In genomic region chr15:89074613-89075477, GRCm38 (mm10) we compare ENCODE assay signal across 8 mouse cellular contexts. TPM values are rescaled to one million over a fixed set of nuclear protein-coding genes. Genes with fewer than 3 reads are reported as not detected.
DNase-seq lines count a peak whose midpoint lies in the region; ATAC-seq and TF ChIP-seq lines count a peak whose summit lies in the region.

TSS of gene Trabd (plus strand) at chr15:89075124.

- no peaks in the 10 kb centered on the region for H3K36me3 ChIP-seq in ES-Bruce4 (ENCODE audit: control insufficient read depth, insufficient read depth, low read length, poor library complexity, severe bottlenecking)
- H3K36me3 ChIP-seq in embryonic facial prominence, embryonic 15.5 days, result no peaks in the 10 kb centered on the region
- H3K36me3 ChIP-seq in heart, embryonic 16.5 days (ENCODE audit: control insufficient read depth, insufficient read depth), result no peaks in the 10 kb centered on the region
- peaks cover 2% of the 10 kb centered on the region; the same call in 1 of the 2 replicates for H3K36me3 ChIP-seq in midbrain, embryonic 15.5 days (replicated peaks)

- DNase-seq in cerebellum, postnatal 10 days, result no peak
- DNase-seq in layer of hippocampus, postnatal 36 days, result no peak
- no peak for DNase-seq in right cerebral cortex, adult 18-20 months

- WGBS in embryonic facial prominence, embryonic 15.5 days, result 22% methylated on average over 11 of the region's 11 CpGs
- 13% methylated on average over 11 of the region's 11 CpGs for WGBS in heart, embryonic 16.5 days
- 21% methylated on average over 11 of the region's 11 CpGs for WGBS in midbrain, embryonic 15.5 days

- no peak within 1 kb of the TSS for H3K27ac ChIP-seq in ES-Bruce4 (ENCODE audit: insufficient read depth, low read length)
- H3K27ac ChIP-seq in embryonic facial prominence, embryonic 15.5 days (replicated peaks), result peak within 1 kb of the TSS; percentile 88
- H3K27ac ChIP-seq in heart, embryonic 16.5 days (ENCODE audit: low read length), result peak within 1 kb of the TSS; percentile 97
- H3K27ac ChIP-seq in midbrain, embryonic 15.5 days, result peak within 1 kb of the TSS; percentile 90

- TF ChIP-seq CTCF in ES-Bruce4 (IDR thresholded peaks at IDR 0.05; ENCODE audit: low read depth, low read length), result no peak

- no peaks in the 10 kb centered on the region for H3K27me3 ChIP-seq in ES-Bruce4 (ENCODE audit: control insufficient read depth, insufficient read depth, low read length, poor library complexity, severe bottlenecking)
- peaks cover 2% of the 10 kb centered on the region; the same call in 1 of the 2 replicates for H3K27me3 ChIP-seq in embryonic facial prominence, embryonic 15.5 days
- H3K27me3 ChIP-seq in heart, embryonic 16.5 days (ENCODE audit: control insufficient read depth, insufficient read depth, low read length), result 0 out of 2 replicates have a peak, but pooled peaks cover under 1% of the 10 kb centered on the region
- no peaks in the 10 kb centered on the region; the same call in 1 of the 2 replicates for H3K27me3 ChIP-seq in midbrain, embryonic 15.5 days (replicated peaks)

- no peak for TF ChIP-seq EP300 in ES-Bruce4 (IDR thresholded peaks at IDR 0.05; ENCODE audit: insufficient read depth, low read depth, low read length)

- H3K4me1 ChIP-seq in ES-Bruce4 (ENCODE audit: control insufficient read depth, insufficient read depth, low read length), result no peaks in the 10 kb centered on the region
- peaks cover 40% of the 10 kb centered on the region for H3K4me1 ChIP-seq in embryonic facial prominence, embryonic 15.5 days
- H3K4me1 ChIP-seq in heart, embryonic 16.5 days (ENCODE audit: control insufficient read depth, insufficient read depth, low read length), result peaks cover 42% of the 10 kb centered on the region
- peaks cover 37% of the 10 kb centered on the region for H3K4me1 ChIP-seq in midbrain, embryonic 15.5 days

- H3K4me2 ChIP-seq in embryonic facial prominence, embryonic 15.5 days (replicated peaks), result peak within 1 kb of the TSS; percentile 89
- peak within 1 kb of the TSS; percentile 91 for H3K4me2 ChIP-seq in heart, embryonic 16.5 days (ENCODE audit: low read depth, low read length)
- H3K4me2 ChIP-seq in midbrain, embryonic 15.5 days, result peak within 1 kb of the TSS; percentile 88

- peak within 1 kb of the TSS; percentile 86 for H3K4me3 ChIP-seq in ES-Bruce4 (ENCODE audit: low read depth, low read length)
- H3K4me3 ChIP-seq in embryonic facial prominence, embryonic 15.5 days (replicated peaks), result peak within 1 kb of the TSS; percentile 78
- H3K4me3 ChIP-seq in heart, embryonic 16.5 days (ENCODE audit: low read length), result peak within 1 kb of the TSS; percentile 80
- peak within 1 kb of the TSS; percentile 78 for H3K4me3 ChIP-seq in midbrain, embryonic 15.5 days

- peak within 1 kb of the TSS; percentile 97 for H3K9ac ChIP-seq in ES-Bruce4 (ENCODE audit: low read depth, poor library complexity, severe bottlenecking)
- peak within 1 kb of the TSS; percentile 93 for H3K9ac ChIP-seq in embryonic facial prominence, embryonic 15.5 days
- peak within 1 kb of the TSS; percentile 93 for H3K9ac ChIP-seq in heart, embryonic 16.5 days (ENCODE audit: low read length)
- peak within 1 kb of the TSS; percentile 91 for H3K9ac ChIP-seq in midbrain, embryonic 15.5 days

- H3K9me3 ChIP-seq in ES-Bruce4 (replicated peaks; ENCODE audit: control insufficient read depth, insufficient read depth, low read length, poor library complexity, severe bottlenecking), result no peaks in the 10 kb centered on the region
- H3K9me3 ChIP-seq in embryonic facial prominence, embryonic 15.5 days (replicated peaks), result no peaks in the 10 kb centered on the region
- H3K9me3 ChIP-seq in heart, embryonic 16.5 days (replicated peaks; ENCODE audit: control insufficient read depth, low read length), result no peaks in the 10 kb centered on the region
- no peaks in the 10 kb centered on the region for H3K9me3 ChIP-seq in midbrain, embryonic 15.5 days

- TF ChIP-seq POLR2A in ES-Bruce4 (IDR thresholded peaks at IDR 0.05; ENCODE audit: insufficient read depth, low read length), result no peak

- peak; percentile 5; the same call in 1 of the 2 replicates for ATAC-seq in cerebellum, adult (ENCODE audit: insufficient number of reproducible peaks, low FRiP score, low TSS enrichment)
- ATAC-seq in embryonic facial prominence, embryonic 15.5 days (ENCODE audit: insufficient number of reproducible peaks, low FRiP score, low TSS enrichment, low read depth), result no peak
- ATAC-seq in heart, embryonic 16.5 days (replicated peaks; ENCODE audit: extremely low read depth, insufficient read depth, low FRiP score), result no peak; the same call in 1 of the 2 replicates
- peak; percentile 55 for ATAC-seq in midbrain, embryonic 15.5 days (replicated peaks)

RNA-seq across cellular contexts. Expression of gene Trabd, which starts in this region (rescaled TPM):
- 19.7 and 21.6 TPM in 2 replicates for polyA plus RNA-seq in ES-Bruce4 (2011; ENCODE audit: insufficient read depth, insufficient read length, low read depth, missing spikeins)
- 53.8 and 55.6 TPM in 2 replicates for polyA plus RNA-seq in embryonic facial prominence, embryonic 15.5 days (2015; fragmentation: Nextera tagmentation; extraction: Ambion mirVana)
- polyA plus RNA-seq in heart, embryonic 16.5 days (2015; fragmentation: Nextera tagmentation; extraction: Ambion mirVana), result 54.0 and 55.9 TPM in 2 replicates
- total RNA-seq in layer of hippocampus, postnatal 36 days (2021), result 10 to 100 TPM; 23.0 to 26.9 TPM
- 39.3 and 40.2 TPM in 2 replicates for polyA plus RNA-seq in midbrain, embryonic 15.5 days (2015; fragmentation: Nextera tagmentation; extraction: Ambion mirVana)

Comparison
In these comparisons a context has a peak if more than half of its experiments do, and no peak if none do; other contexts are left out.
1. ATAC-seq: peak in cerebellum, adult (single experiment) and midbrain, embryonic 15.5 days (single experiment); none in embryonic facial prominence, embryonic 15.5 days (single experiment) and heart, embryonic 16.5 days (single experiment).
2. Peak in every context shown above with its lines, with median percentiles within 50 percentile points of each other: H3K4me3 ChIP-seq, H3K9ac ChIP-seq and H3K4me2 ChIP-seq.